Mouse (Mus musculus) adrenal gland (tissue): ENCODE results near the gene Srpr.

Experiments
- intact Hi-C: fragments of 180-260 bp; cut with DNase I; formaldehyde crosslinking; loops from one replicate; pipeline ENCODE4 v1.15.1; 2025

Srpr gene

DNA sequence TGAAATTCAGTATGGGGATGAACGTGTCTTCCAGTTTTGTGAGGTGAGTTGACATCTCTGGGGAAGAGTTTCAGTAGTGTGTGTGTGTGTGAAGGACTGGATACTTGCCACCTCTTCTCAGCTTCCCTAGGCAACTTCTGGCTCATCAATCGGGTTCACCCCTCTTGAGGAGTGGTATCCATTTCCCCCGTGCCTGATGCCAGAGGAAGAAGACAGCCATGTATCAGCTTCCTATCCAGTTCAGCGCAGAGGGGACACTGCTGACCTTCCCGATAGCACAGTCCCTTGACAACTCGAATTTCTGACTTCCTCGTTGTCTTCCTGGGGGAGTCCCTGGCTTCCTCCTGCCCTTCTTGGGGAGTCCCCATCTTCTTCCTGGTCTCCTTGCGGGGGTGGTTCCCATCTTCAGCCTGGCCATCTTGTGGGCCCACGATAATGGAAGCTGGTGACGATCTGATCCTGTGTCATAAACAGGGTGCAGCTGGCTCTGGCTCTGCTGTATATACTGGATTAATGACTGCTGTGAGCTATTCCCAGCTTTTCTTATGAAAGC lies 12.5 kb upstream of the Srpr start:
- intact Hi-C loops: no loop called here

DNA sequence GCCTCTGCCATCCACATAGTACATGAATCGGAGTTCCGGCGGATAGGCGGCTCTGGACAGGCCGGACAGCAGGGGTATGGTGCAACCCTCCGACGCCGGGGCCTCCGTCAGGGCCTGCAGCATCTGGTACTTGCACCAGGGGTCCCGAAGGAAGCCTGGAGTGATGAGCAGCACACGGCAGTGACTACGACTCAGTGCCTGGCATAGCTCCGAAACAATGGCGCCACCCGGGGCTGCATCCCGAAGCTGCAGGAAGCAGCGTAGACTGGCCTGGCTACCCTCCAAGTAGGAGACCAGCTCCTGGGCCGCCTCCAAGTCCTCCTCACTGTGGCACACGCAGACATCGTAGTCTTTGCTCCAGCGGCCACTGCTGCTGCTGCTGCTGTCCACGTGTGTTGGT lies 11.3 kb upstream of the Srpr start:
- intact Hi-C loops: no loop called here

DNA sequence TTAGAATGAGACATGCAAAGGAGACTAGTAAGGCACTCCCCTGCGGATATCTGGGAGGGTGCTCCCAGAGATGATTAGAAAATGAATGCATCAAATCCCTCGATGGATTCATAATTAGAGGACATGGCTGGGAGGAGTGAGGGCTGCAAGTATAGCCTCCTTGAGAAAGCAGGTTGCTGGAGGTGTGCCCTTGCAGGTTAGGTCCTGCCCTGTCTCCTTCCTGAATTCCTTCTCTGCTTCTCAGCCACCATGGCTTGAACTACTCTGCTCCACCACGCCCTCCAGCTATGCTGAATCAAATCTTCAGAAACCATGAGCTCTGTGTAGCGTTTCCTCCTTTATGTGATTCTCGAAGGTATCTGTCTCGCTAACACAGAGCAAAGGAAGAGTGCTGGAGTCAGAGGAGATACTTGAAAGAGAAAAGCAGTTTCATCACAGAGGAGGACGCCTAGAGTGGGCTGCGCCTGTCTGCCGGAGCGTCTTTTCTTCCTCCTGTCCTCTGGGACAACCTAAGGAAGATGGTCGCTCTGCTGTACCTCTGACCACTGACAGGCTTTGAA lies 6.9 kb upstream of the Srpr start:
- intact Hi-C loops: no loop called here

DNA sequence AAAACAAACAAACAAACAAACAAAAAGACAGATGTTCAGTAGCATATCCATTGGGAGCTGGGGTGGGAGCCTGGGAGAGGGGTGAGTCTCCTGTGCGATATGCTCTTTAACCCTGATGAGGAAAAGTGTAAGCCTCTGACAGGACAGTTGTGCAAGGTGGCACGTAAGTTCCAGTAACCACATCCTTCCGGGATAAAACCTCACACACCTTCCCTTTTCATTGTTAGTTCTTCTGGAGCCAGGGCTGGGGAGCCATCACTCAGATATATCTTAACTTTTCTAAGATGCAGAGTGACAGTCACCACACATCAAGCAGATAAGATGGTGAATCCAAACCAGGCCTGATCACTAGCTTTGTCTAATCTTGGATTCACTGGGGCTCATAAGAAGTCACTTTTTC lies 5.9 kb upstream of the Srpr start:
- intact Hi-C loops: no loop called here

DNA sequence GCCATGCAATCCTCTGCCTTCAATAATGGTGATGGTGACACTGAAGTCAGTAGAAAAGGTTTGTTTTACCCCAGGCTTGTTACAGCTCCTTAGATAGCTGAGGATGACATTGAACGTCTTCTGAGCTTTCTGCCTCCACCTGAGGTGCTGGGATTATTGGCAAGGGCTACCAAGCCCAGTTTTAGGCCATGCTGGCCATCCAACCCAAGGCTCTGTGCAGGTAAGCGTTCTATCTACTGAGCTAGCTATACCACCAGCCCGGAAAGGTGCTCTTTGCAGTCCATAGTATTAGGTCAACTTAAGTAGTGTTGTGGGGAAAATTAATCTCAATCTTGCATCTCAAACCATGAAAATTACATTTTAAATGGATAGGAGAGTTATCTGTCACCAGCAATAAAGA lies 2.4 kb upstream of the Srpr start:
- intact Hi-C loops: no loop called here

DNA sequence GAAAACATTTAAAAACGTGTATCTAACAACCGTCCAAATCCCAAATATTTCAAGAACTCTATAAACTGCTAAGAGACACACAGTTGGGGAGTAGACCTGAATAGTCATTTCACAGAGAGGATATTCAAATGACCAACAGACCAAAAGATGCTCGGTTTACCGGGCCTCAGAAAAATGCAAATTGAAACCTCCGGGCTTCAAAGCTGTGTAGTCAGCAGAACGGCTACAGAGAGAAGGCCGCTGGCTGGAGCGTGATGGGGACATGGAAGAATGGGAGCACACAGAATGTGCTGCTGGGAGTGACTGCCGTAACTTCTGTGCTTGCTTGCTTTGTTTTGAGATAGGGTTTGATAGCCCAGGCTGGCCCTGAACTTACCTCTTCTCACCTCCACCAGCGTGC lies 1.6 kb upstream of the Srpr start:
- intact Hi-C loops: no loop called here

DNA sequence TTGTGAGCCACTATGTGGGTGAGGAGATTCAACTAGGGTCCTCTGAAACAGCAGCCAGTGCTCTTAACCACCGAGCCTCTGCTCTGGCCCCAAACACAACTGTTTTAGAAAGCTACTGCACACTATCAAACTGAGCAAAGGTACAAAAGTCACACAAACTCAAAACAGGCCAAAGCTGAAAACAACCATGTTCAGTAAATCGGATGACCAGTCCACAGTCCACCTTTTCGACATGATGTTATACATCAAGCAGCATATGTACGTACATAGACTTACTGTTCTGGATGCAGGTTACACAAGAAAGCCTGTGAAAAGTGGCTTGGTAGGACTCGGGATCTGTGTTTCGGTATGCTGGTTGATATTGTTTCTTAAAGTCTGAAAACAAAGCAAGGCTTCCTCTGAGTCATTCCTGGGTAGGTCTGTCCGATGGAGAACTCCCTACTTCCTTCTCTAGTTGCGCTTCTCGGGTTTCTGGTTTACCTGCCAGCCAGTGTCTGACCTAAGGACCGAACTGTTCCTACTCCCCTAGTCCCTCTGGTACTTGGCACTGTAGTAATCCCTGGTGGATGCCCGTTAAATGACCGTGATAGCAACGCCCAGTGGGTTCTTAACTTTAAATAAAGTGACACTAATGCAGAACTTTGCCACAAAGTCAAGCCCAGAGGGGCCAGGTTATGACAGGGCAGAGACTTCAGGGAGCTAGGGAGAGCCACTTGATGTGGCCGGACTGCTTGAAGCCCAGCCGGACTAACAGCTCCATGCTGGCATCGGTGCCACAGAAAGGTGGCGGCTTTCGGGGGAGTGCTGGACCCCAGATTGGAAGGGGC lies 817 bp upstream of the Srpr start:
- intact Hi-C loops: no loop called here

DNA sequence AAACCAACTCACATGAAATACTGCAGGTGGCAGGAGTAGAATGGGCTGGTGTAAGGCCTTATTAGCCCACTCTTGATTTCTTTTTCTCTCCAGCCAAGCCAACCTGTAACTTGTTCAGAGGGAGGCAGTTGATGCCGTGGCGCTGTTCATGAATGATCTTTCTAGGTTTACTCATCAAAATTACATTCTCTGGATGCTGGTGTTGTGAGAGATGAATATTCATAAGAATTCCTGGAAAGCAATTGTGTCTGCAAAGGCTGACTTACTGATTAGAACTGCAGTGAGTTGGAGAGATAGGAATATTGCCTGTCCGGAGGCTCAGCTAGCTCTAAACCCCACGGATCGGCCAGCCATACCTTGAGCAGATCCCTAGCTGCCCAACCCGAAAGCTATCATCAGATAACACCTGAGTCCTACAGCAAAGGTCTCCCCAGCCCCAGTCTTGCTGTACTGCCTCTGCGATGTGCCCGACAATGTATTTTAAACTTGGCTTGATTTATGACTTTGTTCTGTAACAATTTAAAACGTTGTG lies 620 bp downstream of the Srpr start:
- intact Hi-C loops: no loop called here

DNA sequence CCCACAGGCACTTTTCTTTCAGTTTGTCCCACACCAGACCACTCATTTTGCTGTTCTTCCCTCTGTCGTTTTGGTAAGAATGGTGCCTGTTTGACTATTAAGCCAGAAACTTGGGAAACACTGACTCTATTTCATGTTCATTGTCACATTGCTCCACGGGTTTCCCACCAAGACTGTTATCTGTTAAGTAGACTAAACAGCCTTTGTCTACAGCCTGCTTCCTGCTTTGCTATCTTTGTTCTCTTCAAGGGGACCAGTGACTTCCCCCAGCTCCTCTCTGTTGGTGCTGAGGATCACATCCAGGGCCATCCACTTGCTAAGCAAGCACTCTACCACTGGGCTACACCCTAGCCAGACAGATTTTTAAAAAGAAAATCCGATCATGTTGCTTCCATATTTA lies 3.6 kb downstream of the Srpr start:
- intact Hi-C loops: no loop called here

DNA sequence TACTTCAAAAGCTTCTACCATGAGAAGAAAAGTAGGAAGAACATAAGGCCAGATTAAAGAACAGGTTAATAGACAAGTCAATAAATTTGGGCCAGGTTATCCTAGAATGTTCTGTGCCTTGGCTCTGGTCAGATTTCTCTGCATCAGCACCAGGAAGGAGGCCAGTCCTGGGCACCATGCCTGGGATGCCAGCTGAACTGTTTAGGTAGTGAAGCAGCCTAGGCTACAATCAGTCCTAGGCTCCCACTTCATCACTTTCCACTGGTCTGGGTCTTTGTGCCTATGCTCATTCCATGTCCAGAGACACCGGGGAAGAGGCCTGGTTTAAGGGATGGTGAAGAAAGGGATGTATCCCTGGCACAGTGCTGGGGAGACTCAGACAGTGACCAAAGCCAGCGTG lies 4.4 kb downstream of the Srpr start:
- intact Hi-C loops: no loop called here

DNA sequence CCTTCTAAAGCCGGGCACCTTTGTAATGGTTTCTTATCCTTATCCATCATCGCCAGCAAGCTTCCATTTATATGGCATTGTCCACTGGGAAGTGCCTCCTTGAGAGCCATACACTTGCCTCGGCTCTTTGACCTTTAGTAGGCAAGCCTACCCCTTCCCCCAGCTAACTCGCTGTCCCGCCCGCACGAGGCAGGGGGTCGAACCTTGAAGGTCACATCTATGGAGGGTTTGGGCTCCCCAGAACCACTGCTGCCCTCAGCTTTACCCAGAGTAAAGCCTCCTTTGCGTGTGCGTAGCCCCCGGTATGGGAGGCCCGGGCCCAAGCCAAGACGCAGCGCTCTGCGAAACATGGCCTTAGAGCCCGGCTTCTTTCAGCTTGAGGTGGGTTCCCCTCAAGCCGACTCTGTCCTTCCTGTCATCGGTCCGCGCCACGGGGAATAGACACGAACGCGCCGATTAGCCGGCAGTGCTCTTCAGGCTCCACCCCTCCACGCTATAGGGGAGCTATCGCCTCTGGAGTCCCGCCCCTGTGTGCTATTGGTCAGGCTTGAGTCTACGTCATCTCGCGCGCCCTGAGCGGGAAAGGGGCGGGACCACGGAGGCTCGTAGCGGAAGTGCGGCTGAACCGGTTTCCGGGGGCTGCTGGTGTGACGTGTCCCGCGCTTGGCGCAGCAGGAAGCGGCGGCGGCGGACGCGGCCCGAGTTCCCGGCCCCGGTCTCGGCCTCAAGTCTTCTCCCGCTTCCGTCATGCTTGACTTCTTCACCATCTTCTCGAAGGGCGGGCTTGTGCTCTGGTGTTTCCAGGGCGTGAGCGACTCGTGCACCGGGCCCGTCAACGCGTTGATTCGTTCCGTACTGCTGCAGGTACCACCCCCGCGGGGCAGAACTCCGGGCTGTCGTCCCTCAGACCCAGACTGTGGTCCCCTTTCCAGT lies 10.8 kb downstream of the Srpr start, which contains the start of gene Foxred1:
Gene Foxred1, minus strand, starts transcription at position 514 of the 933 bp plus-strand sequence.
- intact Hi-C loops: loop anchor here (5.0 kb wide), 1 partner anchor 56 kb away; the partner anchor contains the start of genes Fam118b and Rpusd4

DNA sequence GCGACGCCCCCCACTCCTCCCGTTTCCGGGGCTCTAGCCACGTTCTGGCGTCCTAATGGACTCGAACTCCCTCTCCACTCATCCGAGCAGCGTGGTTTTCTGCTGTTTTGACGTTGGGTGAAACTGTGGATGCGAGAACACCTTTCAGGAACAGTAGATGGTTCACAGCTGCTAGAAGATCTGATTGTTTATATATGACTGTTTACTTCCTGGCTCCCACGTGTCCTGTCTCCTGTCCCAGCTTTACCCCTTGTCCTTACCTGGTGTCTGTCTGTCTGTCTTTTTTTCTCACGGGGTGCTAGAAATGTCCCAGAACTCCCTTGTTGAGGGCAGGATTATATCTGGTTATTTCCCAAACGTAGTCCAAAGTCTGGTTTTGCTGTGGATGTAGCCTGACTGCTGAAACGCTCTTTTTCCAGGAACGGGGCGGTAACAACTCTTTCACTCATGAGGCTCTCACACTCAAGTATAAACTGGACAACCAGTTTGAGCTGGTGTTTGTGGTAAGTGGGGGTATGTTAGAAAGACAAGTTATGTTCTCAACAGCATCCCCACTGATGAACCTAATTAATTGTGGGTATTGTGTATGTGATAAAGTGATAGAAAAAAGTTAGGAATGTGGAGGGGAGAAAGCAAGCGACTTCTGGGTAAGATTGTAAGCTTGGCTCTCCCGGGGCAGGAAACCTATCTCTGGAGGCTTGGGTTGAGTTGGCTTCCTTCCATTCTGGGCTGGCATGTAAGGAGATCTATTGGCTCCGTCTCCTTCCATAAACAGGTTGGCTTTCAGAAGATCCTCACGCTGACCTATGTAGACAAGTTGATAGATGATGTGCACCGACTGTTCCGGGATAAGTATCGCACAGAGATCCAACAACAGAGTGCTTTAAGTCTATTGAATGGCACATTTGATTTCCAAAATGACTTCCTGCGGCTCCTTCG lies 11.9 kb downstream of the Srpr start:
- intact Hi-C loops: loop anchor here (5.0 kb wide), 1 partner anchor 55 kb away; the partner anchor contains the start of genes Fam118b and Rpusd4

DNA sequence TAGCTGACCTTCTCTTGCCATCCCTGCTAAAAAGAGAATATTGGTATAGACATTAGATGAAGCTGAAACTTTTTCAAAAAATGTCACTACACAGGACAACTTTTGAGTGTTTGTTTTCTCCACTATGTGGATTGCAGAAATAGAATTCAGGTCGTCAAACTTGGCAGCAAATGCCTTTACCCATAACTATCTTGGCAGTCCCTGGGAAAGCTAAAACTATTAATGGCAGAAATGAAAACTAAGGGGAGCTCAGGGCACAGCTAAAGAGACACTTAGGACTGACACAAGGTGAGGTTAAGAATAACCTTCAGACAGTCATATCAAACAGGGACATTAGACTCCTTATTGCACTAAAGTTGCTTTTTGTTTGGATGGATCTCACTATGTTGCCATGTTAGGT lies 18.0 kb downstream of the Srpr start:
- intact Hi-C loops: no loop called here

DNA sequence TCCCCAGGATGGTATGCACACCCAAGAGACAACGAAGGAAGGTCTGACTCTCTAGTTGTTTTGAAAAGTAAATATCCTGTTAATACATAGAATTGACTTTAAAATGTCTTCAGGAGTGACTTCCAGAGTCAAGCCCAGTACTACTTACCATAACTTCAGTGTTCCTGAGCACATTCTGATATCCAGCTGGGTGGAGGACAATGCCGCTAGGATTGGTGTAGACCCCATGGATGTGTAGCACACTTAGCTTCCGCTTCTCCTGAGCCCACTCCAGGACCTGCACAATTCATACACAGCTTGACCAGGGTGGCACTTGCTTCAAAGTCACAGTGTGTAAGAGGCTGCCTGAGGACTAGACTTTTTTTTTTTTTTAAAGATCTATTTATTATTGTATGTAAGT lies 23.5 kb downstream of the Srpr start:
- intact Hi-C loops: no loop called here

DNA sequence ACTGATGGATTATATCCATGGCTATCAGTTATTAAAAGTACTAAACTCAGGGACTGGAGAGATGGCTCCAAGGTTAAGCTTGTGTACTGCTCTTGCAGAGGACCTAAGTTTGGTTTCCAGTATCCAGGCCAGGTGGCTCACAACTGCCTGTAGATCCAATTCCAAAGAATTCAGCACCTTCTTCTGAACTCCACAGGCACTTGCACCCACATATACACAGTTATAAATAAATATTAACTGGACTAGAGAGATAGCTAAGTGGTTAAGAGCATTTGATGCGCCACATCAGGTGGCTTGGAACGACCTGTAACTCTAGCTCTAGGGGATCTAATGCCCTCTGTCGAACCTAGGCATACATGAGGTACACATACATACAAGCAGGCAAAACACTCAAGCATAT lies 28.7 kb downstream of the Srpr start:
- intact Hi-C loops: no loop called here

DNA sequence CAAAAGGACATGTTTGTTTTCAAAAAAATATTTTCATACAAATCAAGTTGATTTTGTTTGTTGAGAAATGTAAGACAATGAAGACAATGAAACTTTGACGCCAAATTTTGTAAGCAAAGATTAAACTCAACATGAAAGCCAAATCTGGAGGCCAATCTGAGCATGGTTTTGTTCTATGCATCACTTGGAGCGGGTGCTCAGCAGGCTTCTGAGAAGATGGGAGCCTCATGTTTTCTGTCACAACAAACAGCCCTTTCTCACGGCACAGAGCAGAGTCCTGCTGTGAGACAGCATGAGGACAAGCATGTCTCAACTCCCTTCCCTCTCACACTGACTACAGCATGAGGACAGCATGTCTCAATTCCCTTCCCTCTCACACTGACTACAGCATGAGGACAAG lies 36.0 kb downstream of the Srpr start:
- intact Hi-C loops: no loop called here

DNA sequence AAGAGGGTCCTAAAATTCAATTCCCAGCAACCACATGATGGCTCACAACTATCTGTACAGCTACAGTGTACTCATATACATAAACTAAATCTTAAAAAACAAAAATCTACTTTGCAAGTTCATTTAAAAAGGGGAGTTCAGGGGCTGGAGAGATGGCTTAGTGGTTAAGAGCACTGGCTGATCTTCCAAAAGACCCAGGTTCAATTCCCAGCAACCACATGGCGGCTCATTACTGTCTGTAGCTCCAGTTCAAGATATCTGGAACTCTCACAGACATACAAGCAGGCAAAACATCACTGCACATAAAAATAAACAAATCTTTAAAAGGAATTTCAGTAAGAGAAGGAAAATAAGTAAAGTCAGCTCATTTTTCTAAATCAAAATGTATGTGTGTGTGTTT lies 38.4 kb downstream of the Srpr start:
- intact Hi-C loops: no loop called here

DNA sequence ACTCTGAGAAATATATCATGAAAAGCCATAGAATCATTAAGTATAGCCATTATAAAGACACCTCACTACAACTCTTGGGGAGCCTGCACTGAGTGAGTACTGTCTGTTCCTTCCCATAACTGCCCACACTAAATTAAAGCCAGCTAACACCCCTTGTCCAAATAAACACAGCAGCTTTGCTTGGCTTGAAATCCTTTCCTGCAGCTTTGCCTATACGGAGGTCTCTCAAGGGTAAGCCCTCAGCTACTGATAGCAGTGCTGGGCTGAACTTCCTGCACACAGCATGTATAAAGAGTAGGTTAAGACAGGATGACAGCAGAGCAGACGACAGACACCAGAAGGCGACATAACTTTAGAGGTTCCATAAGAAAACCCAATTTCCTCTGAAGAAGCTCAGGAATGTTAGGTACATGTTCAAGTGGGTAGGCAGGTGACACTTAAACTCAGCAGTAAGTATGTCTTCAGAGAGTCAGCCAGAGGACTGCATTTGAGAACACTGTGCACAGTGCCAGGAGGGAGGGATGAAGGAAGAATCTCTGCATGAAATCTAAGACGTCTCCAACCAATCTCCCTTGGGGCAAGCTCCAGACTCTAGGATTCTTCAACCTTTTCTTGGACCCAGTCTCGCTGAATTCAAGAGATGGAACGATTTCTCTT lies 39.1 kb downstream of the Srpr start:
- intact Hi-C loops: no loop called here

DNA sequence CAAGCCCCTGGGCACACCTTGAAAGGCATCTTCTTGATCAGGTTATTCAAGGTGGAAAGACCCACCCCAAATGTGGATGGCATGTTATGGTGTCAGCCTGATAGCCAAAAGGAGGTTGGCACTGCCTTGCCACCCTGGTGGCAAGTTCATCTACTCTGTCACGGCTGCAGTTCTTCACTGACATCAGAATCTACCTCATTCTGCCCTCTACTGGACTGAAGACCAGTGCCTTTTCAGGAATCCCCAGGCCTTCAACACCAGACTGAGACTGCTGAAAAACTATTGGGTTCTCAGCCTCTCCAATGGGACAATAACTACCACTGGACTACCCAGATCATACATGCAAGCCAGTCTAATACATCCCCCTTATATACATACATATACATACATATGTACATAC lies 39.8 kb downstream of the Srpr start:
- intact Hi-C loops: no loop called here

DNA sequence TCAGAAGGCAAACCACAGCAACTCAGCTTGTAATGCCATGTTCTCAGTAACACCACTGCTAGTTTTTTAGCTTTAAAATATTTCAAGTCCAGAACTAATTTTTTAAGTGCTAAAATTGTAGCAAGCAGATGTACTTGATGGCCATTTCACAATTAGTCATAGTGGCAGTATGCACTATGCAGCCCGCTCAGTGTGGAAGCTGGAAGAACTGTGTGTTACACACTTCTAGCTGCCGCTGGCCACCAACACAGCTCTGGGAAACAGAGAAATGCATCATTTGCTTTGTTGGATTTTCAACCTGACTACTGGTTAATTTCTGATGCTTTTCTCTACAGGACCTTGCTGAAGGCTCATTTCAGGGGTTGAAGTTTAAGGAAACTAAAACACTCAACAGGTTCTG lies 47.4 kb downstream of the Srpr start:
- intact Hi-C loops: no loop called here
